Mouse (Mus musculus) forebrain, embryonic 15.5 days (tissue): ENCODE results near the gene Ak8. TPM values are rescaled to one million over a fixed set of nuclear protein-coding genes. Genes with fewer than 3 reads are reported as not detected.

Experiments used
- ATAC-seq: fragments of 200-750 bp; cut with Nextera tagmentation; replicated peaks from 2 replicates; pipeline ENCODE4 v1.8.0; 2017; ENCODE audit warnings: mild to moderate bottlenecking, moderate TSS enrichment, moderate library complexity
- H3K27ac ChIP-seq: fragments of 300-500 bp; sonication (generic); replicated peaks from 2 replicates; pipeline ENCODE4 v1.5.1; 2015; ENCODE audit warnings: mild to moderate bottlenecking, inconsistent platforms
- H3K27me3 ChIP-seq: fragments of 300-500 bp; sonication (generic); 2 replicates; pipeline ENCODE4 v1.6.1; 2015; ENCODE audit warnings: inconsistent platforms
- H3K36me3 ChIP-seq: fragments of 300-500 bp; sonication (generic); 2 replicates; pipeline ENCODE4 v1.6.1; 2015; ENCODE audit warnings: mild to moderate bottlenecking, inconsistent platforms
- H3K4me1 ChIP-seq: fragments of 300-500 bp; sonication (generic); 2 replicates; pipeline ENCODE4 v1.6.1; 2015; ENCODE audit warnings: inconsistent platforms
- H3K4me2 ChIP-seq: fragments of 300-500 bp; sonication (generic); replicated peaks from 2 replicates; pipeline ENCODE4 v1.6.1; 2015; ENCODE audit warnings: mild to moderate bottlenecking, inconsistent platforms
- H3K4me3 ChIP-seq: fragments of 300-500 bp; sonication (generic); 2 replicates; pipeline ENCODE4 v1.5.1; 2015; ENCODE audit warnings: mild to moderate bottlenecking, inconsistent platforms
- H3K9ac ChIP-seq: fragments of 300-500 bp; sonication (generic); replicated peaks from 2 replicates; pipeline ENCODE4 v1.6.1; 2015; ENCODE audit warnings: mild to moderate bottlenecking, inconsistent platforms
- H3K9me3 ChIP-seq: fragments of 300-500 bp; sonication (generic); 2 replicates; pipeline ENCODE4 v1.6.1; 2016; ENCODE audit warnings: inconsistent platforms
- WGBS: fragments of 180-500 bp; shearing (Covaris S2); methylation state at CpG from one replicate; pipeline ENCODE4 v1.1.7; 2015; ENCODE audit warnings: mixed read lengths; 5-methylcytosine and 5-hydroxymethylcytosine counted together
- polyA plus RNA-seq: library from polyadenylated mRNA; unstranded; fragments of >200 nt; fragmentation: Nextera tagmentation; extraction: Ambion mirVana; gene quantifications from 2 replicates; pipeline ENCODE4 v1.2.1, GENCODE M21; 2015

The Ak8 gene
- polyA plus RNA-seq, 1 experiment from 2014 or later: 1.7 TPM

DNA sequence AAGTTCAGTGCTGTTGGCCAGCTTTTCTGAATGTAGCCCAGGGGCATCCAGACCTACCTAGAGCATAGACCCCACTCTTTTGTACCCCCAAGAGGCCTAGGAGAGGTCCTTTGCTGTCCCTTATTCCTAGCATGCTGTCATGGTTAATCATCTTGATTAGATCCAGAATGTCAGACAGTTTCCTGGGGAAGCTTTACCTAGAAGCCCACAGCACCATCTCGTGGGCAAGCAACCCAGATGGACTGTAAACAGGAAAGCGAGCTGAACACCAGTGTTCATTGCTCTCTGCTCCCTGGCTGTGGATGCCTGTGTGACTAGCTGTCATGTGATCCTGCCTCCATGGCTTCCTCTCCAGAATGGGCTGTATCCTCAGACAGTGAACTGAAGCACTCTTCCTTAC is 76.8 kb downstream of the Ak8 start:
- Histone ChIP-seq H3K27ac (no peak overlapping the region), H3K4me3 (no peak overlapping the region), H3K4me1 (peaks cover 16% of the 10 kb centered on the region), H3K9me3 (no peaks in the 10 kb centered on the region), H3K27me3 (peaks cover 84% of the 10 kb centered on the region), H3K4me2 (no peak overlapping the region), H3K9ac (no peak overlapping the region), H3K36me3 (no peaks in the 10 kb centered on the region)
- no peak for ATAC-seq
- WGBS: 68% methylated on average over 2 of the region's 2 CpGs

DNA sequence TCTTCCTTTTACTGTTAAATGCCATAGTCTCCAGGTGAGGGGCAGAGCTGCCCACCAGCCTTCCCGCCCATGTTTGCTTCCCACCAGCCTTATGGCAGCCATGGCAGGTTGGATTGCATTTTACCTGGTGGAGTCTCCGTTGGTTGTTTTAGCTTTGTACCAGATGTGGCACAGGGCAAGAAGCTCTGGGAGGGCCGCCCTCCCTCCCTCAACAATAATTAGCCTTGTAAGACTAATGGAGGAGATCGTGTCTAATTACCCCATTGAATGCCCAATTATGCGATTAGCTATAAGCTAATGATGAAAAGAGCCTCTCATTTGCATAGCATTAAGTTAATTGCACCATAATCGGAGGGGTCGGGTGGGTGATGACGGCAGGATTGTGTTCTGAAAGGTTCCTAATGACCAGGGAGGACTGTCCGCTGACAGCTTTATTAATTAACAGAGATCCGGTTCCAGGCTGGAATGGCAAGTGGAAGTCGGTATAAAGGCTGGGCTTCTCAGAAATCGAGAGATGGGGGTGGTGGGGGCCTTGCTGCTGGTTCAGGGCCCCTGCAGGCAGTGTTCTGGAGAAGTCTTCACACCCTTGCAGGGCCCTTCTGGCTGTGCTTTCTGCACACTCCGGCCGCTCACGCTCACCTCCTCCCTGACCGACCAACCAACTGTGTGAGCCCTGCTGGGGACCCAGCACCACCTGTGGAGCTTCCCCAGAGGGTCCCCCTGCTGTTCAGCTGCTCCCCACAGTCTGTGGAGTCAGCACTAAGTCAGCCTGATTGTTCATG is 80.2 kb downstream of the Ak8 start:
- peak; percentile 78 for ATAC-seq
- peaks cover 89% of the 10 kb centered on the region for H3K27me3 ChIP-seq

DNA sequence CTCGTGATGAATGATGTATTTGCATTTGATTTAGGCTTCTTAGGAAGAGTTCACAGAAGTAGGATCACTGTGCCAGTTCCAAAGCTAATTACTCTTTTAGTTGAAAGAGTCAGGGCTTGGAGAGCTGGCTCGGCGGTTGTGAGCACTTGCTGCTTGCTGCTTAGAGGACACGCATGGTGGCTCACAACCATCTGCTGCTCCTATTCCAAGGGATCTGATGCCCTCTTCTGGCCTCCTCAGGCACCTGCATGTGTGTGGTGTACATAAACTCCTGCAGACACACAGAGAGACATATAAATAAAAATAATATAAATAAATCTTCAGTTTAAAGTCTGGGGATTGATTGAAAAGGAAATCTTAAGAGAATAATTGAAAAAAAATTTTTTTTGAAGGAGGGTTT is 81.3 kb downstream of the Ak8 start:
- 58% methylated on average over 4 of the region's 4 CpGs for WGBS
- Histone ChIP-seq H3K9ac (no peak overlapping the region), H3K4me2 (no peak overlapping the region), H3K27me3 (peaks cover 89% of the 10 kb centered on the region), H3K4me1 (peaks cover 21% of the 10 kb centered on the region), H3K36me3 (no peaks in the 10 kb centered on the region), H3K27ac (no peak overlapping the region), H3K4me3 (no peak overlapping the region), H3K9me3 (no peaks in the 10 kb centered on the region)
- no peak for ATAC-seq

More for the DNA sequence above, 80.2 kb downstream of the Ak8 start:
- H3K9ac ChIP-seq: no peak overlapping the region
- peaks cover 17% of the 10 kb centered on the region for H3K4me1 ChIP-seq
- H3K4me3 ChIP-seq: no peak overlapping the region
- H3K36me3 ChIP-seq: no peaks in the 10 kb centered on the region
- no peak overlapping the region for H3K4me2 ChIP-seq
- no peak overlapping the region for H3K27ac ChIP-seq
- no peaks in the 10 kb centered on the region for H3K9me3 ChIP-seq
- WGBS: 16% methylated on average over 16 of the region's 16 CpGs

DNA sequence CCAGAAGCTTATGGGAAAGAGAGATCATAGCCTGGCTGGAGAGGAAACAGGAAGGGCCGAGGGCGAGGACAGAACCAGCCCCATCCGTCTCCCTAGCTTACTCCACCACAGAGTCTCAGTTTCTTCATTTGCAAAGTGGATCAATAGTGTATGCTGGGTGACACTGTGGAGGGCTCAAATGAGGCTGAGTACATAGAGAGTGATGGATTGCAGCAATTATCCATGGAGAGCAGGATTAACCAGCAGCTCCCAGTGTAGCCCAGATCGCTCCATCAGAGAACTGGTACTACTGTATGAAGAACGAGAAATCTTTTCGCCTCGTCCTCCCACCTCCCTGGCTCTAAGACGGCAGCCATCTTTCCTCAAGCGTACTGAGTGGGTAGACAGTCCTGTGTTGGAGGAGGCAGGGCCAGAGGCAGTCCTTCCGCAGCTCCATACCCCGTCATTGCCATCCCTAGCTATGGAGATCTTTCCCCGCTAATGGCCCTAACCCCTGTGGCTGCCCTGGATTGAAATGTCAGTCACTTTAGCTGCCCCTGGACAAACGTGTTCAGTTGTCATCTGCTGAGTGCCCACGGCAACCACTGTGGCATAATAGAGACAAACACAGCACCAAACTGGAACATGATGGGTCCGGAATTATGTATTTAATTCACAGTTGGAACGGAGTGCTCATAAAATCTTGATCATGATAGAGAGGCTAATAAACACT is 86.5 kb downstream of the Ak8 start:
- no peak for ATAC-seq
- WGBS: 77% methylated on average over 16 of the region's 16 CpGs
- no peak overlapping the region for H3K4me2 ChIP-seq
- no peak overlapping the region for H3K27ac ChIP-seq
- 0 out of 2 replicates have a peak, but pooled peaks cover 5% of the 10 kb centered on the region for H3K4me1 ChIP-seq
- H3K9ac ChIP-seq: no peak overlapping the region
- H3K27me3 ChIP-seq: peaks cover 81% of the 10 kb centered on the region
- no peaks in the 10 kb centered on the region for H3K36me3 ChIP-seq
- no peaks in the 10 kb centered on the region for H3K9me3 ChIP-seq
- H3K4me3 ChIP-seq: no peak overlapping the region

DNA sequence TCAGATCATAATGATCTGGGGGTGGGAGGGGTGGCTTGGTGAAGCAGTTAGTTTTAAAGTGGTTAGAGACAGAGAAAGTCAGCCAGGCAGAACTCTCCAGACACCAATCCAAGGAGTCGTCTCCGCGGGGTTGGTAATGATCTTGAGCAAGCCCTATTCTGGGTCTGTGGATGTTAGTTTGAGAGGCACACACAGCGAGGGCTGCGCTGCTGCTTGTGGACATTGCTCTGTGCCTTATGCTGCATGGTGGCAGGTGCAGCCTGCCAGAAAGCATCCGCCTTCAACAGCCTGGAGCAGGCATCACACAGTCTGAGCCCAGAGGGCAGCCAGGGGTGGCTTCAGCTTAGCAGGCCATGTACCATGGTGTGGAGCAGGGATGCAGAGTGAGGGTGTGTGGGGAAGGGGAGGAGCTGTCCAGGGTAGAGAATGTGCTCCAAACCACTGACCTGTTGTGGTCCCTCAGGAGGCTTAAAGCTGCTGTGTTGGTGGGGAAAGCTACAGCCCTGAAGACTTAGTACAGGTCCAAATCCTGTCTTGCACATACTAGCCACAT is 87.2 kb downstream of the Ak8 start:
- Histone ChIP-seq H3K36me3 (no peaks in the 10 kb centered on the region), H3K4me1 (0 out of 2 replicates have a peak, but pooled peaks cover 5% of the 10 kb centered on the region), H3K4me2 (no peak overlapping the region), H3K9ac (no peak overlapping the region), H3K4me3 (no peak overlapping the region), H3K27me3 (peaks cover 78% of the 10 kb centered on the region), H3K9me3 (no peaks in the 10 kb centered on the region), H3K27ac (no peak overlapping the region)
- WGBS: 82% methylated on average over 6 of the region's 6 CpGs
- ATAC-seq: no peak

DNA sequence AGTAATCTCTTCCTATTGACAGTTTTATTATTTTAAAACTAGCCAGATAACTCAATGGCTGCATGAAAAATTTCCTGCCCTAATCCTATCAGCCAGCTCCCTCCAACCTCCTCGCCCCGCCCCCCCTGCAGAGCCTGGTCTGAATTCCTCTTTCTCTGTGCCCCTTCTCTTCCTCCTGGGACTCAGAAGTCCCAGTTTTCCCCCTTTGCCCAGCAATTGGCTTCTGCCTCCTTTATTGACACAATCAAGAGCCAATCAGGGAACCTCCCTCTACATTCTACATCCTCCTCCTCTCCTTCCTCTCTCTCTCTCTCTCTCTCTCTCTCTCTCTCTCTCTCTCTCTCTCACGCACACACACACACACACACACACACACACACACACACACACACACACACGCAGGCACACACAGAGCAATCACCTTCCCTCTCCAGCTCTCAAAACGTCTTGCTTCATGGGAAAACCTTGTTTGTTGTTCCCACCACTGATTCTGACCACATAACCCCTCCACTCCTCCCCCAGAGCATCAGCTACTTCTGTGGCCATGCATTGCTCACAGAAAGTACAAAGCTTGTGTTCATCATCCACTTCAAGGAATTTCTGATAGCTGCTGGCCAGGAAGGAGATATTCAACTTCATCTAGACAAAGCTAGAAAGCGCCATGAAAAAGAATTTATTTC is 93.1 kb downstream of the Ak8 start:
- H3K4me2 ChIP-seq: peak overlapping the region; percentile 35
- no peak overlapping the region for H3K27ac ChIP-seq
- no peak overlapping the region for H3K4me3 ChIP-seq
- no peaks in the 10 kb centered on the region for H3K36me3 ChIP-seq
- peaks cover 30% of the 10 kb centered on the region for H3K4me1 ChIP-seq
- no peak overlapping the region for H3K9ac ChIP-seq
- ATAC-seq: peak; percentile 45
- H3K9me3 ChIP-seq: no peaks in the 10 kb centered on the region
- peaks cover 34% of the 10 kb centered on the region for H3K27me3 ChIP-seq
- WGBS: 22% methylated on average over 5 of the region's 6 CpGs

DNA sequence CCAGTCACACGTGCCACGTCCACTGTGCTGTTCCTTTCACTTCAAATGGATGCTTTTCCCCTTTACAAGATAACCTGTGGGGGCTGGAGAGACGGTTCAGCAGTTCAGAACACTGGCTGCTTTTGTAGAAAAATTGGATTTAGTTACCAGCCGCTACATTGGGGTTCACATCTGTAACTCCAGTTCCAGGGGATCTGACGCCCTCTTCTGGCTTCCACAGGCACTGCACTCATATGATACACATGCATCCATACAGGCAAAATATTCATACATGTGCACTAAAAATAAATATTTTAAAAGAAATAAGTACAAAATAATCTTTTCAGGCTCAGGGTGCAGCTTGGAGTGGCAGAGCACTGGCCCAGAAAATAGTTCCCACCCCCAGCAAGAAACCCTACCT is 94.7 kb downstream of the Ak8 start:
- 67% methylated on average over 5 of the region's 5 CpGs for WGBS
- H3K27me3 ChIP-seq: peaks cover 20% of the 10 kb centered on the region
- no peak for ATAC-seq

DNA sequence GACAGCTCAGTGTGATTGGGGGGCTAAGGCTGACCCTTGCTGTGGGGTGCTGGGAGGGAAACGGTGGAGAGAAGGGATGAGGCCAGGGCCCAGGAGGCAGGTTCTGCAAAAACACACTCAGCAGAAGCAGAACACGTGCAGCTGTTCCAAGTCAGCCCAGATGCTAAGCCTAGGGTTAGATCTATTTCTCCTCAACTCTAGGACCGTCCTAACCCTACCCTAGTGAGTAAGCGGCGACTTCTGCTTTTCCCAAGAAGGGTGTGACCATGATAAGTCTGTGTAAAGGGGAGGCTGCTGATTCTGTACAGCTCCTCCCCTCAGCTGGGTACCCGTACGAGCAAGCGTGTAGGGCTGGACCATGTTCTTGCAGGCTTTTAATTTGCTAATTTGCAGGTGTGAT is 96.3 kb downstream of the Ak8 start:
- H3K9me3 ChIP-seq: no peaks in the 10 kb centered on the region
- H3K36me3 ChIP-seq: no peaks in the 10 kb centered on the region
- no peak for ATAC-seq
- no peak overlapping the region for H3K9ac ChIP-seq
- no peak overlapping the region for H3K4me2 ChIP-seq
- H3K4me1 ChIP-seq: peaks cover 40% of the 10 kb centered on the region
- H3K27ac ChIP-seq: no peak overlapping the region
- peaks cover 16% of the 10 kb centered on the region; the same call in 1 of the 2 replicates for H3K27me3 ChIP-seq
- 69% methylated on average over 8 of the region's 8 CpGs for WGBS
- no peak overlapping the region for H3K4me3 ChIP-seq

More for the DNA sequence above, 94.7 kb downstream of the Ak8 start:
- peaks cover 40% of the 10 kb centered on the region for H3K4me1 ChIP-seq
- H3K9me3 ChIP-seq: no peaks in the 10 kb centered on the region
- no peak overlapping the region for H3K4me3 ChIP-seq
- H3K36me3 ChIP-seq: no peaks in the 10 kb centered on the region
- H3K27ac ChIP-seq: no peak overlapping the region
- no peak overlapping the region for H3K4me2 ChIP-seq
- H3K9ac ChIP-seq: no peak overlapping the region

DNA sequence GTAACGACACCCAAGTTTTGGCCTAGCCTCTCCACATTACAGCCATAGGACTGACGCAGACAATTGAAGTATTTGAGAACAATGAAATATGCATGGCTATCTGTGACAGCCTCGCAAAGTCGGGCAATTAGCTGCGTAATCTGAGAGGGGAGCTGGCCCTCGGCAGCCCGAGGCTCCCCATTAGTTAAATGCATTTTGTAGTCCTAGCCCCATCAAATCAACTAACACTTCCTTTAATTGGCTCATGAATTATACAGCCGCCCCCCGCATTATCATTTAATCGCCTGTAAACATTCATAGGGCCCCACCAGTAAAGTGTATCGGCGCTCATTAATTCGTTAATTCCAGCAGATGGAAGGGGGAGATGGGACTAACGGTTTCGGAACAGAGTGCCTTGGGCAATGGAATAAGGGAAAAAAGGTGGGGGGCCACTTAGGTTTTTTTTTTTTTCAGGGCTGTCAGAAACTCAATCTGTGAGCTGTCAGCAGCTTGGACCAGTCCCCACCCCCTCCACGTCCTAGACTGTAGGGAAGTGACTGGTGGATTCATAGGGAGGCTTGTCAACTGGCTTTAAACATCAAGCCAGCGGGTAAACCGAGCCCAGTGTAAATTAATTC is 97.6 kb downstream of the Ak8 start:
- peak overlapping the region; percentile 7; the same call in 1 of the 2 replicates for H3K4me2 ChIP-seq
- H3K36me3 ChIP-seq: no peaks in the 10 kb centered on the region
- 6% methylated on average over 18 of the region's 18 CpGs for WGBS
- no peak overlapping the region for H3K9ac ChIP-seq
- ATAC-seq: peak; percentile 91
- no peaks in the 10 kb centered on the region for H3K9me3 ChIP-seq
- peaks cover 13% of the 10 kb centered on the region; the same call in 1 of the 2 replicates for H3K27me3 ChIP-seq
- peaks cover 37% of the 10 kb centered on the region for H3K4me1 ChIP-seq
- H3K4me3 ChIP-seq: no peak overlapping the region
- H3K27ac ChIP-seq: peak overlapping the region; percentile 83

DNA sequence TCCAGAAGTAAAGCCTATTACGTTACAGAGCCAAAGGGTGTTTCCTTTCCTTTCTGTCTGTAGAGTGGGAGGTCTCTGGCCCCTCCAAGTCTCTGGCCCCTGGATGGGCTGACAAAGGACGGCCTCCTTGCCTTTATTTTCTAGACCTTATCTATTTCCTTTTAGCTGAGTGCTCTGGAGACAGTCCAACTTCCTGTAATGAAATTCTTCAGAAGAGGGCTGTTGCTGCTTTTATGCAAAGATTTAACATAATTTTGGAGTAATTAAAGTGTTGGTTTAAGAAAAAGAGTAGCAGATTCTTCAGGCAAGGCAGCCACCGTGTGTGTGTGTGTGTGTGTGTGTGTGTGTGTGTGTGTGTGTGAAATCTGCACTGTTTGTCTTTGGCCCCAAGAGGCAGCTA is 98.4 kb downstream of the Ak8 start:
- peaks cover 32% of the 10 kb centered on the region for H3K4me1 ChIP-seq
- WGBS: 13% methylated on average over 3 of the region's 3 CpGs
- no peak overlapping the region for H3K4me3 ChIP-seq
- H3K9me3 ChIP-seq: no peaks in the 10 kb centered on the region
- ATAC-seq: no peak; the same call in 1 of the 2 replicates
- H3K36me3 ChIP-seq: no peaks in the 10 kb centered on the region
- H3K4me2 ChIP-seq: 0 out of 2 replicates have a peak overlapping the region, but pooled peaks have one; percentile 16
- H3K27me3 ChIP-seq: peaks cover 13% of the 10 kb centered on the region; the same call in 1 of the 2 replicates
- H3K9ac ChIP-seq: no peak overlapping the region
- H3K27ac ChIP-seq: peak overlapping the region; percentile 83

DNA sequence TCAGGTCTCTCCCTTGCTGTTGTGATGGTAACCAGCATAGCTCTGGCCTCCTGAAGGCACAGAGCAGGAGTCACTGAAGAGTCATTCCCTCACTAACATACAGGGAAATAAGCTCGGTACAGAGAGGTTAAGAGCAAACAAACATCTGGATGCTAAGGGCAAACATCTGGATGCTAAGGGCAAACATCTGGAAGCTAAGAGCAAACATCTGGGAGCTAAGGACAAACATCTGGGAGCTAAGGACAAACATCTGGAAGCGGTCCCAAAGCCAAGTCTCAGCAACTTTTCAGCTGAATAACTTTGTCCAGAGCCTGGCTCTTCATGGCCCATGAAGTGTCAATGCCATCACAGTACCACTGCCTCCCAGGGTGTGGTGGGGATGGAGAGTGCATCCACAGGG is 99.6 kb downstream of the Ak8 start:
- ATAC-seq: no peak
- Histone ChIP-seq H3K9ac (no peak overlapping the region), H3K27me3 (peaks cover 8% of the 10 kb centered on the region; the same call in 1 of the 2 replicates), H3K4me2 (no peak overlapping the region), H3K9me3 (no peaks in the 10 kb centered on the region), H3K36me3 (no peaks in the 10 kb centered on the region), H3K4me3 (no peak overlapping the region), H3K27ac (no peak overlapping the region), H3K4me1 (peaks cover 31% of the 10 kb centered on the region)
- WGBS: 86% methylated on average over 2 of the region's 2 CpGs
